Comparison of ENCODE assay signal across 13 mouse cellular contexts in the genomic region with DNA sequence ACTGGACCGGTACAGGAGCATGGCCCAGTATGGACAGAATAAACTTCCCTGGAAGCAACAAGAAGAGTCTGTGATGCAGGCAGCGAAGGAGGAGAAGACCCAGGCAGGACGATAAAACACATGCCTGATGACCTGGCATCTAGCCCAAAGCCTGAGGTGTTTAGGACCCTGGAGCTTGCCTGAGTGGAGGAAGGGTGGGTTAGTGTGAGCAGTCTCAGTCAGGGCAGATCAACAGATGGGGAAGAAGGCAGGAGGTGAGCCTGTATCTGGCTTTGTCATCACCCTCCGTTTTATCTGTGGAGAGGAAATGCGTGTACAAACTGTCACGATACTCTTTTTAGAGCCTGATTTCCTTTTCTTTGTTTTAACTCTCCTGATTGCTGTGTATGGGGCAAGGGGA.
DNase-seq lines count a peak whose midpoint lies in the region; ATAC-seq and TF ChIP-seq lines count a peak whose summit lies in the region.
"Had no signal": no experiment of that assay in that cellular context is flagged by ENCODE, and none has a peak within 500 bp of the region (broad histone marks: within the 10 kb centered on the region; RNA-seq: fewer than 3 reads in every experiment).

No protein-coding gene starts in this region.

- TF ChIP-seq CTCF in hindbrain, postnatal 0 days (IDR thresholded peaks at IDR 0.05; ENCODE audit: low read depth), result no peak
- TF ChIP-seq CTCF in MEL (IDR thresholded peaks at IDR 0.05 in 2 of 3, conservative IDR thresholded peaks at IDR 0.05 in 1 of 3; ENCODE audit: control insufficient read depth in 1 of 3, insufficient read depth in 1 of 3, low read depth in 2 of 3, low read length in 3 of 3, poor library complexity in 1 of 3, severe bottlenecking in 1 of 3), result no peak

- H3K4me1 ChIP-seq in hindbrain, postnatal 0 days (ENCODE audit: insufficient read depth, low read length), result no peaks in the 10 kb centered on the region
- H3K4me1 ChIP-seq in hindbrain, embryonic 14.5 days (replicated peaks; ENCODE audit: control insufficient read depth, insufficient read depth, low read length), result no peaks in the 10 kb centered on the region
- peaks cover 0 to 8% of the 10 kb centered on the region in 2 experiments; a peak in 1 of 4 replicates for H3K4me1 ChIP-seq in MEL (ENCODE audit: control insufficient read depth in 1 of 2, insufficient read depth in 2 of 2, low read length in 2 of 2)
- H3K4me1 ChIP-seq in heart, embryonic 13.5 days, result peaks cover 17% of the 10 kb centered on the region
- H3K4me1 ChIP-seq: embryonic facial prominence, embryonic 12.5 days; hindbrain, embryonic 10.5 days had no signal

- H3K27ac ChIP-seq in hindbrain, postnatal 0 days, result no peak overlapping the region
- H3K27ac ChIP-seq in hindbrain, embryonic 14.5 days, result no peak overlapping the region
- no peak overlapping the region for H3K27ac ChIP-seq in MEL (ENCODE audit: control insufficient read depth, low read depth, low read length)
- no peak overlapping the region for H3K27ac ChIP-seq in heart, embryonic 13.5 days (replicated peaks)
- H3K27ac ChIP-seq: embryonic facial prominence, embryonic 12.5 days; hindbrain, embryonic 10.5 days; liver, embryonic 14.5 days had no signal

- no peak for TF ChIP-seq POLR2A in MEL (IDR thresholded peaks at IDR 0.05; ENCODE audit: control insufficient read depth in 1 of 2, insufficient read depth in 1 of 2, low read depth in 1 of 2, low read length in 2 of 2, poor library complexity in 1 of 2)

- H3K4me2 ChIP-seq in hindbrain, postnatal 0 days (ENCODE audit: low read depth, low read length), result no peak overlapping the region
- H3K4me2 ChIP-seq in hindbrain, embryonic 14.5 days (replicated peaks), result no peak overlapping the region
- H3K4me2 ChIP-seq in heart, embryonic 13.5 days, result no peak overlapping the region
- H3K4me2 ChIP-seq: embryonic facial prominence, embryonic 12.5 days had no signal

- no peaks in the 10 kb centered on the region for H3K27me3 ChIP-seq in hindbrain, postnatal 0 days (ENCODE audit: insufficient read depth, low read length)
- no peaks in the 10 kb centered on the region for H3K27me3 ChIP-seq in hindbrain, embryonic 14.5 days (ENCODE audit: control insufficient read depth, insufficient read depth, low read length)
- no peaks in the 10 kb centered on the region for H3K27me3 ChIP-seq in MEL (ENCODE audit: control insufficient read depth in 1 of 2, insufficient read depth in 2 of 2, low read length in 2 of 2)
- no peaks in the 10 kb centered on the region for H3K27me3 ChIP-seq in heart, embryonic 13.5 days (replicated peaks)
- H3K27me3 ChIP-seq: embryonic facial prominence, embryonic 12.5 days had no signal

- DNase-seq in hindbrain, postnatal 0 days (ENCODE audit: low spot score), result peak; percentile 63
- no peak for DNase-seq in hindbrain, embryonic 14.5 days (ENCODE audit: low spot score)
- peak; percentile 47 for DNase-seq in MEL (ENCODE audit: low read depth, low spot score)
- DNase-seq in thymus, adult 18-20 months, result peak; percentile 26 to 66
- DNase-seq in adrenal gland, adult 8-10 months, result no peak
- DNase-seq in right cerebral cortex, postnatal 4 days, result no peak
- no peak for DNase-seq in natural killer cell, adult 2 months (ENCODE audit: low spot score in 2 of 2)
- DNase-seq: retina, postnatal 1 day had no signal

- no peaks in the 10 kb centered on the region for H3K9me3 ChIP-seq in hindbrain, postnatal 0 days (ENCODE audit: low read length)
- no peaks in the 10 kb centered on the region for H3K9me3 ChIP-seq in hindbrain, embryonic 14.5 days (ENCODE audit: control insufficient read depth, low read length)
- H3K9me3 ChIP-seq in MEL (replicated peaks; ENCODE audit: insufficient read depth, low read length), result no peaks in the 10 kb centered on the region
- H3K9me3 ChIP-seq in heart, embryonic 13.5 days, result peaks cover 6% of the 10 kb centered on the region; the same call in 1 of the 2 replicates
- H3K9me3 ChIP-seq: embryonic facial prominence, embryonic 12.5 days; hindbrain, embryonic 10.5 days had no signal

- WGBS in hindbrain, postnatal 0 days, result 61% methylated on average over 6 of the region's 6 CpGs
- 68% methylated on average over 6 of the region's 6 CpGs for whole genome bisulfite sequencing in hindbrain, embryonic 14.5 days
- WGBS in heart, embryonic 13.5 days, result 30% methylated on average over 6 of the region's 6 CpGs

- no peak overlapping the region for H3K9ac ChIP-seq in hindbrain, postnatal 0 days (replicated peaks; ENCODE audit: low read length)
- no peak overlapping the region for H3K9ac ChIP-seq in hindbrain, embryonic 14.5 days
- H3K9ac ChIP-seq in MEL (ENCODE audit: control insufficient read depth, low read depth, low read length, poor library complexity, severe bottlenecking), result no peak overlapping the region
- H3K9ac ChIP-seq in heart, embryonic 13.5 days, result 0 out of 2 replicates have a peak overlapping the region, but pooled peaks have one; percentile 16
- H3K9ac ChIP-seq: embryonic facial prominence, embryonic 12.5 days; liver, embryonic 14.5 days had no signal

- H3K4me3 ChIP-seq in hindbrain, postnatal 0 days (ENCODE audit: low read length), result no peak overlapping the region
- no peak overlapping the region for H3K4me3 ChIP-seq in hindbrain, embryonic 14.5 days (replicated peaks; ENCODE audit: low read length)
- no peak overlapping the region for H3K4me3 ChIP-seq in MEL (ENCODE audit: control insufficient read depth in 1 of 2, insufficient read depth in 1 of 2, low read depth in 2 of 2, low read length in 2 of 2)
- H3K4me3 ChIP-seq in heart, embryonic 13.5 days, result no peak overlapping the region
- H3K4me3 ChIP-seq: embryonic facial prominence, embryonic 12.5 days; hindbrain, embryonic 10.5 days had no signal

- H3K36me3 ChIP-seq in hindbrain, postnatal 0 days (ENCODE audit: insufficient read depth, low read length), result no peaks in the 10 kb centered on the region
- H3K36me3 ChIP-seq in hindbrain, embryonic 14.5 days (replicated peaks; ENCODE audit: control insufficient read depth, insufficient read depth), result no peaks in the 10 kb centered on the region
- peaks cover 0 to 3% of the 10 kb centered on the region in 2 experiments; a peak in 1 of 4 replicates for H3K36me3 ChIP-seq in MEL (ENCODE audit: control insufficient read depth in 1 of 2, insufficient read depth in 2 of 2, low read length in 2 of 2)
- H3K36me3 ChIP-seq in heart, embryonic 13.5 days, result no peaks in the 10 kb centered on the region
- H3K36me3 ChIP-seq: embryonic facial prominence, embryonic 12.5 days; hindbrain, embryonic 10.5 days had no signal

- TF ChIP-seq EP300 in MEL (IDR thresholded peaks at IDR 0.05; ENCODE audit: low read depth in 1 of 2, low read length in 2 of 2), result peak; percentile 20 to 45; a peak in 3 of 4 replicates

- no peaks in the 10 kb centered on the region for H3K79me2 ChIP-seq in MEL (ENCODE audit: control insufficient read depth, insufficient read depth, low read length, poor library complexity)

- no peak for ATAC-seq in hindbrain, postnatal 0 days
- no peak for ATAC-seq in hindbrain, embryonic 14.5 days (ENCODE audit: low FRiP score)
- ATAC-seq in heart, embryonic 13.5 days (ENCODE audit: extremely low read depth, insufficient number of reproducible peaks, low FRiP score, low TSS enrichment), result no peak
- ATAC-seq: forebrain, embryonic 16.5 days had no signal

- TF ChIP-seq RAD21 in MEL (IDR thresholded peaks at IDR 0.05; ENCODE audit: low read depth, low read length), result no peak

TF ChIP-seq in MEL, 35 proteins besides CTCF, POLR2A, EP300 and RAD21:
- TF ChIP-seq USF1 (IDR thresholded peaks at IDR 0.05; ENCODE audit: low read depth, low read length) (no peak), HCFC1 (IDR thresholded peaks at IDR 0.05; ENCODE audit: low read depth, low read length) (no peak), BHLHE40 (IDR thresholded peaks at IDR 0.05; ENCODE audit: borderline replicate concordance, low read depth, low read length) (no peak), JUND (IDR thresholded peaks at IDR 0.05; ENCODE audit: low read depth, low read length) (no peak), NRF1 (IDR thresholded peaks at IDR 0.05; ENCODE audit: insufficient read depth, low read depth, low read length, poor library complexity, severe bottlenecking) (no peak), NELFE (IDR thresholded peaks at IDR 0.05; ENCODE audit: low read depth, low read length) (no peak), USF2 (IDR thresholded peaks at IDR 0.05; ENCODE audit: borderline replicate concordance in 1 of 2, insufficient read depth in 1 of 2, low read depth in 1 of 2, low read length in 2 of 2) (no peak), ETS1 (IDR thresholded peaks at IDR 0.05; ENCODE audit: low read depth, low read length) (0 out of 2 replicates have a peak, but pooled peaks have one; percentile 45), TCF12 (IDR thresholded peaks at IDR 0.05; ENCODE audit: low read depth, low read length) (0 out of 2 replicates have a peak, but pooled peaks have one; percentile 9), POLR2AphosphoS2 (IDR thresholded peaks at IDR 0.05; ENCODE audit: low read length) (no peak), GATA1 (IDR thresholded peaks at IDR 0.05; ENCODE audit: low read depth, low read length) (peak; percentile 25; the same call in 1 of the 2 replicates), CHD1 (IDR thresholded peaks at IDR 0.05; ENCODE audit: low read depth, low read length) (no peak), POLR2AphosphoS5 (IDR thresholded peaks at IDR 0.05; ENCODE audit: borderline replicate concordance, low read depth, low read length) (no peak), GABPA (IDR thresholded peaks at IDR 0.05; ENCODE audit: low read depth, low read length) (no peak), ZNF384 (IDR thresholded peaks at IDR 0.05; ENCODE audit: low read depth, low read length) (no peak), MAX (IDR thresholded peaks at IDR 0.05; ENCODE audit: low read length) (no peak), MYC (IDR thresholded peaks at IDR 0.05; ENCODE audit: low read depth, low read length) (no peak), MAFK (IDR thresholded peaks at IDR 0.05; ENCODE audit: borderline replicate concordance, low read depth, low read length) (no peak), ZC3H11A (IDR thresholded peaks at IDR 0.05; ENCODE audit: low read depth, low read length) (no peak), MAZ (IDR thresholded peaks at IDR 0.05; ENCODE audit: low read depth, low read length) (no peak)

Comparison
In these comparisons a context has a peak if more than half of its experiments do, and no peak if none do; other contexts are left out.
1. DNase-seq: peak in hindbrain, postnatal 0 days (single experiment), MEL (single experiment) and thymus, adult 18-20 months (2 of 2); none in hindbrain, embryonic 14.5 days (single experiment), adrenal gland, adult 8-10 months (single experiment), right cerebral cortex, postnatal 4 days (single experiment) and natural killer cell, adult 2 months (0 of 2).